Mouse (Mus musculus): ENCODE measurements around the gene Vwa3a. TPM values are rescaled to one million over a fixed set of nuclear protein-coding genes. Genes with fewer than 3 reads are reported as not detected.

Gene Vwa3a
- total and polyA plus RNA-seq, 3 experiments = 0.11 TPM; not detected in 2

GRCm38 (mm10) chr7:120819386-120819785 is 80.3 kb downstream of the Vwa3a start:
- no peaks in the 10 kb centered on the region for H3K9me3 ChIP-seq (replicated peaks)
- ATAC-seq (ENCODE audit: extremely low read depth, insufficient number of reproducible peaks, low FRiP score, poor library complexity, severe bottlenecking) = no peak
- peaks cover 8% of the 10 kb centered on the region; the same call in 1 of the 2 replicates for H3K4me1 ChIP-seq (ENCODE audit: insufficient read depth, low read depth, low read length)
- no peak overlapping the region for H3K4me3 ChIP-seq (ENCODE audit: low read depth, low read length)
- no peaks in the 10 kb centered on the region for H3K36me3 ChIP-seq (replicated peaks)
- no peak for DNase-seq (ENCODE audit: low spot score)
- H3K27me3 ChIP-seq (ENCODE audit: insufficient read depth, low read length) = peaks cover 62% of the 10 kb centered on the region
- TF ChIP-seq CTCF (IDR thresholded peaks at IDR 0.05; ENCODE audit: low read depth, low read length) (no peak), GATA1 (IDR thresholded peaks at IDR 0.05; ENCODE audit: borderline replicate concordance, low read length) (no peak), GATA2 (IDR thresholded peaks at IDR 0.05; ENCODE audit: borderline replicate concordance, low read depth, low read length) (no peak), TAL1 (conservative IDR thresholded peaks at IDR 0.05; ENCODE audit: low read depth, low read length) (no peak), POLR2AphosphoS5 (IDR thresholded peaks at IDR 0.05; ENCODE audit: insufficient replicate concordance, low read depth, low read length) (no peak)

DNA sequence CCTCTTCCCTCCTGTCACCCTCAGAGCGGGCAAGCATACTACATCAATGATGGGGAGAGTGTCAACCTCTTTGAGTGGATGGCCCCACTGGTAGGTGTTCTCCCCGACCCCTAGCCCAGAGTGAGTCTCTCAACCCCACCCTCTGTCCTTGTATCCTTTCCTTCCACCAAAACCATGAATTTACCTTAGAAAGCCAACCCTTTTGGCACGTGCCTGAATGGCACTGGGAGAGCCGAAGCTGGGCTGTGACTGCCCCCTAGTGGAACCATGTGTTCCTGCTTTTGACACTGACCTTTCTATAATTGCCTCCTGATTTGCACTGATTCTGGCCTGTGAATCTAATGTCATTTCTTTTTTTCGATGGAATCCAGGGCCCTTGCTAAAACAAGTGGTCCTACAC is 84.1 kb downstream of the Vwa3a start:
- DNase-seq (ENCODE audit: low spot score) (peak; percentile 63), ATAC-seq (ENCODE audit: extremely low read depth, insufficient number of reproducible peaks, low FRiP score, poor library complexity, severe bottlenecking) (no peak)
- peak; percentile 60 for TF ChIP-seq CTCF (IDR thresholded peaks at IDR 0.05; ENCODE audit: low read depth, low read length)
- TF ChIP-seq GATA2 (IDR thresholded peaks at IDR 0.05; ENCODE audit: borderline replicate concordance, low read depth, low read length) = no peak
- Histone ChIP-seq H3K4me1 (ENCODE audit: insufficient read depth, low read depth, low read length) (peaks cover 4% of the 10 kb centered on the region; the same call in 1 of the 2 replicates), H3K4me3 (ENCODE audit: low read depth, low read length) (no peak overlapping the region), H3K9me3 (replicated peaks) (no peaks in the 10 kb centered on the region), H3K36me3 (replicated peaks) (no peaks in the 10 kb centered on the region), H3K27me3 (ENCODE audit: insufficient read depth, low read length) (peaks cover 57% of the 10 kb centered on the region)

DNA sequence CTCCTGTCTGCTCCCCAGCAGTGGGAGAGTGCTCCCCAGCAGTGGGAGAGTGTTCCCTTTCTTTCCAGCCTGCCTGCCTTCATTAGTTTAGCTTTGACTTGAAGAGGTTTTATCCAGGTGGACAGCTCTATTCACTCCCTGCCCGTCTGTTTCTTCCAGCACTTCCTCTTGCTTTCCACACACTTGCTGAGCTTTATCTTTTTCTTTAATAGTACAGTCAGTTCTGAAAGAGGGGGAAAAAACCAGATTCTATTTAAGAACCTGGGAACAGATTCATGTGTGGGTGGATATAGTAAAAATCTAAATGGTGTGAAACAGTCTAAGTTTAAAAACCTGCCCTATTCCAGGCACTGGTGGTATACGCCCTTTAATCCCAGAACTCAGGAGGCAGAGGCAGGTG is 86.0 kb downstream of the Vwa3a start:
- H3K4me3 ChIP-seq (ENCODE audit: low read depth, low read length) = no peak overlapping the region
- no peaks in the 10 kb centered on the region for H3K9me3 ChIP-seq (replicated peaks)
- peaks cover 59% of the 10 kb centered on the region for H3K27me3 ChIP-seq (ENCODE audit: insufficient read depth, low read length)
- no peaks in the 10 kb centered on the region for H3K36me3 ChIP-seq (replicated peaks)
- ATAC-seq (ENCODE audit: extremely low read depth, insufficient number of reproducible peaks, low FRiP score, poor library complexity, severe bottlenecking) (no peak), DNase-seq (ENCODE audit: low spot score) (no peak)
- peaks cover 4% of the 10 kb centered on the region for H3K4me1 ChIP-seq (ENCODE audit: insufficient read depth, low read depth, low read length)
- no peak for TF ChIP-seq GATA1 (IDR thresholded peaks at IDR 0.05; ENCODE audit: borderline replicate concordance, low read length)
- TF ChIP-seq CTCF (IDR thresholded peaks at IDR 0.05; ENCODE audit: low read depth, low read length) = no peak
- TF ChIP-seq TAL1 (conservative IDR thresholded peaks at IDR 0.05; ENCODE audit: low read depth, low read length) = no peak
- TF ChIP-seq GATA2 (IDR thresholded peaks at IDR 0.05; ENCODE audit: borderline replicate concordance, low read depth, low read length) = no peak
- TF ChIP-seq POLR2AphosphoS5 (IDR thresholded peaks at IDR 0.05; ENCODE audit: insufficient replicate concordance, low read depth, low read length) = no peak

GRCm38 (mm10) chr7:120826408-120826807 is 87.3 kb downstream of the Vwa3a start:
- no peak overlapping the region for H3K4me3 ChIP-seq (ENCODE audit: low read depth, low read length)
- TF ChIP-seq GATA1 (IDR thresholded peaks at IDR 0.05; ENCODE audit: borderline replicate concordance, low read length) (no peak), POLR2AphosphoS5 (IDR thresholded peaks at IDR 0.05; ENCODE audit: insufficient replicate concordance, low read depth, low read length) (no peak), CTCF (IDR thresholded peaks at IDR 0.05; ENCODE audit: low read depth, low read length) (peak; percentile 38), TAL1 (conservative IDR thresholded peaks at IDR 0.05; ENCODE audit: low read depth, low read length) (no peak), GATA2 (IDR thresholded peaks at IDR 0.05; ENCODE audit: borderline replicate concordance, low read depth, low read length) (no peak)
- H3K27me3 ChIP-seq (ENCODE audit: insufficient read depth, low read length) = peaks cover 65% of the 10 kb centered on the region
- DNase-seq (ENCODE audit: low spot score) (no peak), ATAC-seq (ENCODE audit: extremely low read depth, insufficient number of reproducible peaks, low FRiP score, poor library complexity, severe bottlenecking) (no peak)
- peaks cover 17% of the 10 kb centered on the region for H3K4me1 ChIP-seq (ENCODE audit: insufficient read depth, low read depth, low read length)
- H3K36me3 ChIP-seq (replicated peaks) = no peaks in the 10 kb centered on the region
- no peaks in the 10 kb centered on the region for H3K9me3 ChIP-seq (replicated peaks)

DNA sequence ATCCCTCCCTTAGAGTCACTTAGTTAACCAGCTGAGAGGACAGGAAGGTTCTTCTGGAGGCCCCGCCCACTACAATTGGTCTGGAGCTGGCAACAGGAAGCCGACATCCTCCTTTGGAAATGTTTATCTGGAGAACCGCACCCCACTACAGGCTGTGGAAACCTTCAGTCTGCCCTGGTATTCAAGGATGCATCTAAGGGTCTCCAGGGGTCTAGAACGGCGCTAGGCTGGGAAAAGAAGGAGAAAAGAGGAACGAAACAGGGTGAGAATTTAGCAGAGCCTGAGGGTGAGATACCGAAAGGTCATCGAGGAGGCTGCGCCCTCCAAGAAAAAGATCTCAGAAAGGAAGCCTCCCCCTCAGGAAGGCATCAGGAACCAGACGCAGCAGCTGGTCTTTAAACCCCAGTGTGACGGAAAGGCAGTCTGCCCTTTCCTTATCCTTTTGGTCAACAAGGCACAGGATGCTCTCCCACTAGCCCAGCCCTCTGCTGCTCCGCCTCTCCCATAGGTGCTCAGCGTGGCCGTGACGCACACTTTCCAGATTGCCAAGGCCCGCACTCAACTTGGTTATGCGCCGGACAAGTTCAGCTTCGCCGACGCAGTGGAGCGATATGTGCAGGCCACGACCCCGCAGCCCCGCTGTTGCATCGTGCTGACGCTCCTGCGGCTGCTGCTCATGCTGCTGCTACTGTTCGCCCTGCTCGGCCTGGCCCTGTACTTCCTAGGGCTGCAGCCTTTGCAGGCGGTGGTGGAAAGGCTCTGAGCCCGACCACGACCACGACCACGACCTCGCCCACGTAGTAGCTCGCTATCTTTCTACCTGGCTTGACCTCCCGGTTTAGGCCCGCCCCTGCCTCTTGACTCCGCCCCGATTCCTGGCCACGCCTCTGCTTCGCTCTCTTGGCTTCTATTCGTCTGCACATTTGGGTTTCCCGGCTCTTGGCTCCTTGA is 91.6 kb downstream of the Vwa3a start:
- ATAC-seq (ENCODE audit: extremely low read depth, insufficient number of reproducible peaks, low FRiP score, poor library complexity, severe bottlenecking) (no peak), DNase-seq (ENCODE audit: low spot score) (no peak)
- Histone ChIP-seq H3K4me1 (ENCODE audit: insufficient read depth, low read depth, low read length) (peaks cover 30% of the 10 kb centered on the region), H3K4me3 (ENCODE audit: low read depth, low read length) (peak overlapping the region; percentile 72), H3K36me3 (replicated peaks) (no peaks in the 10 kb centered on the region), H3K9me3 (replicated peaks) (no peaks in the 10 kb centered on the region), H3K27me3 (ENCODE audit: insufficient read depth, low read length) (peaks cover 62% of the 10 kb centered on the region)
- TF ChIP-seq GATA2 (IDR thresholded peaks at IDR 0.05; ENCODE audit: borderline replicate concordance, low read depth, low read length) (no peak), POLR2AphosphoS5 (IDR thresholded peaks at IDR 0.05; ENCODE audit: insufficient replicate concordance, low read depth, low read length) (no peak), CTCF (IDR thresholded peaks at IDR 0.05; ENCODE audit: low read depth, low read length) (no peak), TAL1 (conservative IDR thresholded peaks at IDR 0.05; ENCODE audit: low read depth, low read length) (no peak), GATA1 (IDR thresholded peaks at IDR 0.05; ENCODE audit: borderline replicate concordance, low read length) (no peak)

GRCm38 (mm10) chr7:120834426-120834825 is 95.3 kb downstream of the Vwa3a start:
- DNase-seq (ENCODE audit: low spot score) (no peak), ATAC-seq (ENCODE audit: extremely low read depth, insufficient number of reproducible peaks, low FRiP score, poor library complexity, severe bottlenecking) (peak; percentile 30; the same call in 1 of the 2 replicates)
- H3K9me3 ChIP-seq (replicated peaks) = no peaks in the 10 kb centered on the region
- peak overlapping the region; percentile 71 for H3K4me3 ChIP-seq (ENCODE audit: low read depth, low read length)
- H3K4me1 ChIP-seq (ENCODE audit: insufficient read depth, low read depth, low read length) = peaks cover 57% of the 10 kb centered on the region
- peaks cover 5% of the 10 kb centered on the region for H3K36me3 ChIP-seq (replicated peaks)
- peaks cover 34% of the 10 kb centered on the region for H3K27me3 ChIP-seq (ENCODE audit: insufficient read depth, low read length)
- TF ChIP-seq TAL1 (conservative IDR thresholded peaks at IDR 0.05; ENCODE audit: low read depth, low read length) = no peak
- TF ChIP-seq CTCF (IDR thresholded peaks at IDR 0.05; ENCODE audit: low read depth, low read length) = no peak
- no peak for TF ChIP-seq GATA1 (IDR thresholded peaks at IDR 0.05; ENCODE audit: borderline replicate concordance, low read length)
- no peak for TF ChIP-seq POLR2AphosphoS5 (IDR thresholded peaks at IDR 0.05; ENCODE audit: insufficient replicate concordance, low read depth, low read length)
- no peak for TF ChIP-seq GATA2 (IDR thresholded peaks at IDR 0.05; ENCODE audit: borderline replicate concordance, low read depth, low read length)

All from G1E (cell line).